Mouse (Mus musculus) lung, adult 2 months (tissue): Measurements from ENCODE around the gene Dcst2.

Experiments used
- CTCF ChIP-seq: fragments of 200-500 bp; IDR thresholded peaks from 2 replicates; pipeline ENCODE4 v1.5.1; 2011; ENCODE audit warnings: mild to moderate bottlenecking, low read length, control low read depth; ENCODE audit not compliant: insufficient read depth
- POLR2A ChIP-seq: fragments of 200-500 bp; IDR thresholded peaks from 2 replicates; pipeline ENCODE4 v1.6.1; 2011; ENCODE audit warnings: low read depth, mild to moderate bottlenecking, control low read depth, low read length, borderline replicate concordance; ENCODE audit errors: extremely low read depth

DNA sequence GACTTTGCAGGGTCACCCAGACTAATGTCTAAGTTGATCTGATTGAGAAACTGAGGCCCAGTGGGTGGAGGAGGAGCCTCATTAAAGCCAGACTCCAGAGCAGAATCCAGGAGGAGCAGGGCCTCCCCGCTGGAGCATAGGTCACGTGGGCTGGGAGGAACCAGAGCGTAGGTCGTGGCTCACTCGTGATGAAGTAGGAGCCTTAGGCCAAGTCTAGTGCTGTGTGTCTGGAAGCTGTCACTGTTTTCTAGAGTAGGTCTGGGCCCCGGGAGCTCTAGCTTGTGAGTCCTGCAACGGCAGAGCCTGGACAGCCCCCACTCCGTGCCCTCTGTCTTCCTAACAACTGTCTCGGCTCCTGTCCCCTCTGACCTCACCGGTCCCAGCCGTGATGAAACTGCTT, 5.6 kb downstream of the Dcst2 start:
- no peak for TF ChIP-seq CTCF
- no peak for TF ChIP-seq POLR2A
